Mouse (Mus musculus) ES-E14 (cell line): ENCODE results near the gene Cldn15.

Source experiments
- CHD2 ChIP-seq: IDR thresholded peaks from 2 replicates; pipeline ENCODE4 v1.6.1; 2014; ENCODE audit warnings: mild to moderate bottlenecking, low read depth, low read length, inconsistent platforms
- HCFC1 ChIP-seq: IDR thresholded peaks from 2 replicates; pipeline ENCODE4 v1.6.1; 2012; ENCODE audit warnings: low read length, inconsistent platforms, borderline replicate concordance; ENCODE audit not compliant: insufficient read depth

GRCm38 (mm10) chr5:136965210-136965609, 1.2 kb upstream of the Cldn15 start:
- TF ChIP-seq HCFC1 (no peak), CHD2 (no peak)
